Mouse (Mus musculus): ENCODE measurements around the gene Ppox. TPM values are rescaled to one million over a fixed set of nuclear protein-coding genes. Genes with fewer than 3 reads are reported as not detected.

The Ppox gene
- polyA plus RNA-seq, 1 experiment from 2014 or later = 69.6 TPM

- Histone ChIP-seq H3K27ac (ENCODE audit: low read depth) (0 out of 2 replicates have a peak overlapping the region, but pooled peaks have one; percentile 2), H3K36me3 (replicated peaks; ENCODE audit: insufficient read depth, low read length) (no peaks in the 10 kb centered on the region), H3K4me1 (ENCODE audit: insufficient read depth) (peaks cover 14% of the 10 kb centered on the region), H3K9ac (replicated peaks) (no peak overlapping the region), H3K4me2 (ENCODE audit: low read depth, low read length) (no peak overlapping the region), H3K4me3 (ENCODE audit: low read depth, low read length) (no peak overlapping the region), H3K9me3 (ENCODE audit: low read length) (no peaks in the 10 kb centered on the region), H3K27me3 (ENCODE audit: insufficient read depth, low read length) (0 out of 2 replicates have a peak, but pooled peaks cover 3% of the 10 kb centered on the region)
- DNase-seq = no peak
- TF ChIP-seq EP300 (IDR thresholded peaks at IDR 0.05; ENCODE audit: low read depth) (no peak), CTCF (IDR thresholded peaks at IDR 0.05; ENCODE audit: low read depth) (peak; percentile 67)
- ATAC-seq = no peak
- 69% methylated on average over 3 of the region's 3 CpGs for WGBS (ENCODE audit: insufficient replicate concordance)
Measured at GRCm38 (mm10) chr1:171263666-171264461, 17.1 kb downstream of the Ppox start.

GRCm38 (mm10) chr1:171263185-171263611 lies 17.8 kb downstream of the Ppox start:
- H3K27ac ChIP-seq (ENCODE audit: low read depth) = 0 out of 2 replicates have a peak overlapping the region, but pooled peaks have one; percentile 2
- H3K36me3 ChIP-seq (replicated peaks; ENCODE audit: insufficient read depth, low read length) = no peaks in the 10 kb centered on the region
- no peak overlapping the region for H3K9ac ChIP-seq (replicated peaks)
- no peaks in the 10 kb centered on the region for H3K9me3 ChIP-seq (ENCODE audit: low read length)
- DNase-seq (no peak), ATAC-seq (peak; percentile 65)
- no peak overlapping the region for H3K4me3 ChIP-seq (ENCODE audit: low read depth, low read length)
- TF ChIP-seq CTCF (IDR thresholded peaks at IDR 0.05; ENCODE audit: low read depth) (no peak), EP300 (IDR thresholded peaks at IDR 0.05; ENCODE audit: low read depth) (no peak)
- H3K4me1 ChIP-seq (ENCODE audit: insufficient read depth) = peaks cover 14% of the 10 kb centered on the region
- WGBS (ENCODE audit: insufficient replicate concordance) = 4% methylated on average over 2 of the region's 2 CpGs
- peak overlapping the region; percentile 51; the same call in 1 of the 2 replicates for H3K4me2 ChIP-seq (ENCODE audit: low read depth, low read length)
- H3K27me3 ChIP-seq (ENCODE audit: insufficient read depth, low read length) = 0 out of 2 replicates have a peak, but pooled peaks cover 3% of the 10 kb centered on the region

GRCm38 (mm10) chr1:171262594-171263130 lies 18.3 kb downstream of the Ppox start:
- TF ChIP-seq CTCF (IDR thresholded peaks at IDR 0.05; ENCODE audit: low read depth) (no peak), EP300 (IDR thresholded peaks at IDR 0.05; ENCODE audit: low read depth) (no peak)
- ATAC-seq = peak; percentile 51
- no peak for DNase-seq
- Histone ChIP-seq H3K27me3 (ENCODE audit: insufficient read depth, low read length) (0 out of 2 replicates have a peak, but pooled peaks cover 6% of the 10 kb centered on the region), H3K4me2 (ENCODE audit: low read depth, low read length) (peak overlapping the region; percentile 51), H3K27ac (ENCODE audit: low read depth) (peak overlapping the region; percentile 41), H3K36me3 (replicated peaks; ENCODE audit: insufficient read depth, low read length) (no peaks in the 10 kb centered on the region), H3K4me3 (ENCODE audit: low read depth, low read length) (no peak overlapping the region), H3K9me3 (ENCODE audit: low read length) (no peaks in the 10 kb centered on the region), H3K4me1 (ENCODE audit: insufficient read depth) (peaks cover 14% of the 10 kb centered on the region), H3K9ac (replicated peaks) (no peak overlapping the region; the same call in 1 of the 2 replicates)
- 0% methylated on average over 8 of the region's 8 CpGs for WGBS (ENCODE audit: insufficient replicate concordance)

- peak; percentile 45; the same call in 1 of the 2 replicates for ATAC-seq
- DNase-seq = no peak
- Histone ChIP-seq H3K4me2 (ENCODE audit: low read depth, low read length) (no peak overlapping the region), H3K36me3 (replicated peaks; ENCODE audit: insufficient read depth, low read length) (no peaks in the 10 kb centered on the region), H3K9me3 (ENCODE audit: low read length) (no peaks in the 10 kb centered on the region), H3K4me3 (ENCODE audit: low read depth, low read length) (no peak overlapping the region), H3K9ac (replicated peaks) (no peak overlapping the region), H3K27ac (ENCODE audit: low read depth) (no peak overlapping the region), H3K4me1 (ENCODE audit: insufficient read depth) (peaks cover 14% of the 10 kb centered on the region), H3K27me3 (ENCODE audit: insufficient read depth, low read length) (0 out of 2 replicates have a peak, but pooled peaks cover 6% of the 10 kb centered on the region)
- TF ChIP-seq CTCF (IDR thresholded peaks at IDR 0.05; ENCODE audit: low read depth) = no peak
- no peak for TF ChIP-seq EP300 (IDR thresholded peaks at IDR 0.05; ENCODE audit: low read depth)
- WGBS (ENCODE audit: insufficient replicate concordance) = 26% methylated on average over 3 of the region's 3 CpGs
Measured at GRCm38 (mm10) chr1:171260316-171260715, 20.7 kb downstream of the Ppox start.

GRCm38 (mm10) chr1:171258921-171259320 lies 22.1 kb downstream of the Ppox start:
- WGBS (ENCODE audit: insufficient replicate concordance) = 74% methylated on average over 17 of the region's 17 CpGs
- no peak for ATAC-seq
- TF ChIP-seq CTCF (IDR thresholded peaks at IDR 0.05; ENCODE audit: low read depth) (no peak), EP300 (IDR thresholded peaks at IDR 0.05; ENCODE audit: low read depth) (no peak)
- Histone ChIP-seq H3K4me1 (ENCODE audit: insufficient read depth) (peaks cover 14% of the 10 kb centered on the region), H3K9me3 (ENCODE audit: low read length) (no peaks in the 10 kb centered on the region), H3K27me3 (ENCODE audit: insufficient read depth, low read length) (0 out of 2 replicates have a peak, but pooled peaks cover 6% of the 10 kb centered on the region), H3K9ac (replicated peaks) (no peak overlapping the region), H3K4me2 (ENCODE audit: low read depth, low read length) (no peak overlapping the region), H3K4me3 (ENCODE audit: low read depth, low read length) (no peak overlapping the region), H3K27ac (ENCODE audit: low read depth) (no peak overlapping the region), H3K36me3 (replicated peaks; ENCODE audit: insufficient read depth, low read length) (no peaks in the 10 kb centered on the region)
- DNase-seq = no peak

GRCm38 (mm10) chr1:171257781-171258180 lies 23.2 kb downstream of the Ppox start:
- ATAC-seq = no peak
- H3K27me3 ChIP-seq (ENCODE audit: insufficient read depth, low read length) = 0 out of 2 replicates have a peak, but pooled peaks cover 6% of the 10 kb centered on the region
- 75% methylated on average over 9 of the region's 9 CpGs for WGBS (ENCODE audit: insufficient replicate concordance)

More at GRCm38 (mm10) chr1:171257781-171258180, 23.2 kb downstream of the Ppox start:
- Histone ChIP-seq H3K9me3 (ENCODE audit: low read length) (no peaks in the 10 kb centered on the region), H3K36me3 (replicated peaks; ENCODE audit: insufficient read depth, low read length) (no peaks in the 10 kb centered on the region), H3K9ac (replicated peaks) (no peak overlapping the region), H3K4me3 (ENCODE audit: low read depth, low read length) (no peak overlapping the region), H3K27ac (ENCODE audit: low read depth) (no peak overlapping the region), H3K4me1 (ENCODE audit: insufficient read depth) (peaks cover 14% of the 10 kb centered on the region), H3K4me2 (ENCODE audit: low read depth, low read length) (no peak overlapping the region)
- DNase-seq = no peak
- TF ChIP-seq CTCF (IDR thresholded peaks at IDR 0.05; ENCODE audit: low read depth) = no peak
- no peak for TF ChIP-seq EP300 (IDR thresholded peaks at IDR 0.05; ENCODE audit: low read depth)
